Mouse (Mus musculus) CH12.LX (cell line): Measurements from ENCODE around the gene Hsf4.

ENCODE experiments used
- CHD2 ChIP-seq: IDR thresholded peaks from 2 replicates; pipeline ENCODE4 v1.6.1; 2011; ENCODE audit warnings: low read length, improper control_type of control experiment
- CTCF ChIP-seq, 2 experiments: IDR thresholded peaks in 1 of 2; conservative IDR thresholded peaks in 1 of 2; 2 replicates each; pipeline ENCODE4 v1.5.1; 2011 to 2012; ENCODE audit warnings: low read depth in 2 of 2, low read length in 2 of 2, improper control_type of control experiment in 1 of 2, inconsistent platforms in 1 of 2, mild to moderate bottlenecking in 1 of 2, moderate library complexity in 1 of 2
- MXI1 ChIP-seq: IDR thresholded peaks from 2 replicates; pipeline ENCODE4 v1.6.1; 2011; ENCODE audit warnings: mild to moderate bottlenecking, low read depth, low read length, improper control_type of control experiment
- POLR2A ChIP-seq: IDR thresholded peaks from 2 replicates; pipeline ENCODE4 v1.6.1; 2011; ENCODE audit warnings: low read depth, mild to moderate bottlenecking, improper control_type of control experiment, low read length
- TCF12 ChIP-seq: IDR thresholded peaks from 2 replicates; pipeline ENCODE4 v1.6.1; 2014; ENCODE audit warnings: low read depth, mild to moderate bottlenecking, inconsistent platforms, low read length, improper control_type of control experiment
- ZNF384 ChIP-seq: IDR thresholded peaks from 2 replicates; pipeline ENCODE4 v1.6.1; 2012; ENCODE audit warnings: low read depth, low read length, improper control_type of control experiment, inconsistent platforms

- TF ChIP-seq TCF12 (no peak), CTCF (conservative IDR thresholded peaks at IDR 0.05 in 1 of 2, IDR thresholded peaks at IDR 0.05 in 1 of 2; ENCODE audit: low read depth in 2 of 2, low read length in 2 of 2) (no peak), MXI1 (no peak), POLR2A (no peak), ZNF384 (no peak), CHD2 (no peak)
These were observed 30.4 kb downstream of the Hsf4 start for GRCm38 (mm10) chr8:105299962-105300361.
